Mouse (Mus musculus) adrenal gland, postnatal 25 days (tissue): ENCODE results near the gene Edc3. TPM values are rescaled to one million over a fixed set of nuclear protein-coding genes. Genes with fewer than 3 reads are reported as not detected.

Experiments used
- total RNA-seq: library from RNA; stranded (reverse); gene quantifications from 2 replicates; pipeline ENCODE4 v1.2.3, GENCODE M21; 2021

Edc3 gene
- total RNA-seq, 1 experiment from 2014 or later, result 11.2 TPM

Other genes with a start within 250 kb of the Edc3 start
- gene Scamp5, start 240.5 kb upstream of the Edc3 start, total RNA-seq, result 10.8 and 14.4 TPM in 2 replicates
- 5.0 and 6.5 TPM in 2 replicates for gene Rpp25, start 204.5 kb upstream of the Edc3 start, total RNA-seq
- 410 and 447 TPM in 2 replicates for gene Cox5a, start 187.3 kb upstream of the Edc3 start, total RNA-seq
- 25.2 and 29.2 TPM in 2 replicates for gene Fam219b, start 171.0 kb upstream of the Edc3 start, total RNA-seq
- 37.2 and 46.9 TPM in 2 replicates for gene Mpi, start 155.8 kb upstream of the Edc3 start, total RNA-seq
- 54.6 and 67.0 TPM in 2 replicates for gene Scamp2, start 147.6 kb upstream of the Edc3 start, total RNA-seq
- 18.3 and 27.5 TPM in 2 replicates for gene Ulk3, start 119.1 kb upstream of the Edc3 start, total RNA-seq
- not detected in 2 replicates for gene Cplx3, start 102.3 kb upstream of the Edc3 start, total RNA-seq
- gene Lman1l, start 87.8 kb upstream of the Edc3 start, total RNA-seq, result not detected in 2 replicates
- gene Csk, start 54.9 kb upstream of the Edc3 start, total RNA-seq, result 70.4 and 105 TPM in 2 replicates
- 5.5 TPM in 1 of 2 replicates, not detected in the other for gene Cyp1a2, start 24.8 kb upstream of the Edc3 start, total RNA-seq
- gene Cyp1a1, start 20.6 kb upstream of the Edc3 start, total RNA-seq, result 0.12 and 0.57 TPM in 2 replicates
- 71.1 and 91.1 TPM in 2 replicates for gene Clk3, start 57.3 kb downstream of the Edc3 start, total RNA-seq
- gene Arid3b, start 128.3 kb downstream of the Edc3 start, total RNA-seq, result 3.9 and 4.9 TPM in 2 replicates
- gene Ubl7, start 202.4 kb downstream of the Edc3 start, total RNA-seq, result 82.7 and 89.0 TPM in 2 replicates
- gene Sema7a, start 231.6 kb downstream of the Edc3 start, total RNA-seq, result 8.6 and 8.8 TPM in 2 replicates